Mouse (Mus musculus) stomach, postnatal 0 days (tissue): ENCODE data around the gene Fndc9.

Experiments
- CTCF ChIP-seq: IDR thresholded peaks from 2 replicates; pipeline ENCODE4 v1.5.1; 2016; ENCODE audit warnings: antibody characterized with exemption, low read depth, mild to moderate bottlenecking, moderate library complexity
- EP300 ChIP-seq: optimal IDR thresholded peaks from 2 replicates; pipeline ENCODE3; 2016; ENCODE audit warnings: antibody characterized with exemption

GRCm38 (mm10) chr11:46219380-46219779 lies 16.0 kb upstream of the Fndc9 start:
- TF ChIP-seq CTCF (no peak), EP300 (no peak)
